Mouse (Mus musculus) hindbrain, embryonic 13.5 days (tissue): ENCODE data around the gene Commd6. TPM values are rescaled to one million over a fixed set of nuclear protein-coding genes. Genes with fewer than 3 reads are reported as not detected.

ENCODE experiments used
- ATAC-seq: fragments of 200-750 bp; cut with Nextera tagmentation; 2 replicates; pipeline ENCODE4 v1.8.0; 2017; ENCODE audit warnings: moderate TSS enrichment; ENCODE audit not compliant: low FRiP score
- H3K27ac ChIP-seq: fragments of 300-500 bp; sonication (generic); 2 replicates; pipeline ENCODE4 v1.5.1; 2015; ENCODE audit warnings: inconsistent platforms, mild to moderate bottlenecking, moderate library complexity
- H3K27me3 ChIP-seq: fragments of 300-500 bp; sonication (generic); 2 replicates; pipeline ENCODE4 v1.6.1; 2015; ENCODE audit warnings: mild to moderate bottlenecking, inconsistent platforms
- H3K36me3 ChIP-seq: fragments of 300-500 bp; sonication (generic); 2 replicates; pipeline ENCODE4 v1.6.1; 2015; ENCODE audit warnings: mild to moderate bottlenecking, inconsistent platforms
- H3K4me1 ChIP-seq: fragments of 300-500 bp; sonication (generic); replicated peaks from 2 replicates; pipeline ENCODE4 v1.6.1; 2015; ENCODE audit warnings: inconsistent platforms
- H3K4me2 ChIP-seq: fragments of 300-500 bp; sonication (generic); 2 replicates; pipeline ENCODE4 v1.6.1; 2015; ENCODE audit warnings: inconsistent platforms, mild to moderate bottlenecking, moderate library complexity
- H3K4me3 ChIP-seq: fragments of 300-500 bp; sonication (generic); 2 replicates; pipeline ENCODE4 v1.5.1; 2015; ENCODE audit warnings: mild to moderate bottlenecking, inconsistent platforms
- H3K9ac ChIP-seq: fragments of 300-500 bp; sonication (generic); 2 replicates; pipeline ENCODE4 v1.6.1; 2015; ENCODE audit warnings: mild to moderate bottlenecking, inconsistent platforms
- H3K9me3 ChIP-seq: fragments of 300-500 bp; sonication (generic); 2 replicates; pipeline ENCODE4 v1.6.1; 2016; ENCODE audit warnings: inconsistent platforms
- WGBS: fragments of 180-500 bp; shearing (Covaris S2); methylation state at CpG from one replicate; pipeline ENCODE4 v1.1.7; 2015; 5-methylcytosine and 5-hydroxymethylcytosine counted together
- polyA plus RNA-seq: library from polyadenylated mRNA; unstranded; fragments of >200 nt; fragmentation: Nextera tagmentation; extraction: Ambion mirVana; gene quantifications from 2 replicates; pipeline ENCODE4 v1.2.1, GENCODE M21; 2015

Commd6 gene
- polyA plus RNA-seq, 1 experiment from 2014 or later = 102 TPM

DNA sequence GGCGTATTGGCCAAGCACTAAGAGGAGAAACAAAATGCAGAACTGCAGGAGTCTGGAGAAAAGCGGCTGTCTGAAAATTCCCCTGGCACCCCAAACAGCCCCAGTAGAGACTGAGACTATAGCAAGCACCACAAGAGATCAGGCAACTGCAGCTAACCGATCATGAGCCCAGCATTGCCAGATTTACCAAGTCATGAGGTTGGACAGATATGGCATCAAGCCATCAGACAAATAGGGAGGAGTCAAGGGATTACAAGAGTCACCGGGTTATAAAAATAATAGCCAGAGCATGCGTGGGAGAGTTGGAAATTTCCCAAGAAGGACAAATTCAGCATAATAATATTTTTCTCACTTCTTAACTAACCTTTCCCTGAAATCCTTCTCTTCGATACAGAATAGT, 12.1 kb upstream of the Commd6 start:
- Histone ChIP-seq H3K4me2 (no peak overlapping the region), H3K4me1 (peaks cover 12% of the 10 kb centered on the region), H3K36me3 (peaks cover 3% of the 10 kb centered on the region; the same call in 1 of the 2 replicates), H3K9ac (no peak overlapping the region), H3K9me3 (no peaks in the 10 kb centered on the region), H3K4me3 (no peak overlapping the region), H3K27me3 (no peaks in the 10 kb centered on the region), H3K27ac (no peak overlapping the region)
- WGBS = 94% methylated on average over 6 of the region's 6 CpGs
- ATAC-seq = no peak

DNA sequence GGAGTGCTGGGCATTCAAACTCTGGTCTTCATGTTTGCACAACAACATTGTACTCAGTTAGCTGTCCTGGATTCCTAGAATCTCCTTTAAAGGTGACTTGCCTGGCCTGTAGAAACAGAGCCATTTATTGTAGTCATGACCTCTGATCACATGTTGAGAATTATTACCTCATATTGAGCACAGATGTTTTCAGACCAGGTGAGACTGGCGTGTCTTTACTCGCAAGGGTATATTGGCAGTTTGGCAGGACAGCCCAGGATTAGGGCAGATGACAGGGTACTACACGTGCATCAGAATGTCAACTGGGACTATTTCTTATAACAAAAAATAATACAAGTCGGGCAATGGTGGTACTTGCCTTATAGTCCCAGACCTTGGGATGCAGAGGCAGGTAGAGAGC, 10.1 kb upstream of the Commd6 start:
- WGBS = 85% methylated on average over 4 of the region's 4 CpGs
- Histone ChIP-seq H3K4me3 (no peak overlapping the region), H3K4me2 (no peak overlapping the region), H3K9me3 (no peaks in the 10 kb centered on the region), H3K27ac (no peak overlapping the region), H3K4me1 (peaks cover 7% of the 10 kb centered on the region), H3K36me3 (no peaks in the 10 kb centered on the region), H3K27me3 (no peaks in the 10 kb centered on the region), H3K9ac (no peak overlapping the region)
- no peak for ATAC-seq

DNA sequence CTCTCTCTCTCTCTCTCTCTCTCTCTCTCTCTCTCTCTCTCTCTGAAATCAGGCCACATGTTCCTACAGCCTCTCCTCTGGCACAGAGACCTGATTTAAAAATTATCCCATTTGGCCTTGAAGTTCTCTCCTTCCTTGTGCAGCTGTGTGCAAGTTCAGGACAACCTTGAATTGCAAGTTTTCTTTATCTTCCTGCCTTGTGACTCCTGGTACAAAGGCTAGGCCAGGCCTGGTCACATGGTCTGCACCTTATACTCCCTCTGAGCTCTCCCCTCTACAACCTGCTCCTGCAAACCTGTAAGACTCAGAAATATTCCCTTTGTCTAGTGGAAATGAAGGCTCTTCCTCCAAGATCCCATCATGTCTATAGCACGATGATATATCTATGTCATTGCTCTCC, 4.5 kb upstream of the Commd6 start:
- no peak overlapping the region for H3K4me3 ChIP-seq
- no peak overlapping the region for H3K4me2 ChIP-seq
- no peak overlapping the region for H3K9ac ChIP-seq
- 97% methylated on average over 1 of the region's 1 CpGs for WGBS
- no peaks in the 10 kb centered on the region for H3K36me3 ChIP-seq
- no peaks in the 10 kb centered on the region for H3K27me3 ChIP-seq
- no peaks in the 10 kb centered on the region for H3K4me1 ChIP-seq
- ATAC-seq = no peak
- H3K27ac ChIP-seq = no peak overlapping the region
- H3K9me3 ChIP-seq = no peaks in the 10 kb centered on the region

DNA sequence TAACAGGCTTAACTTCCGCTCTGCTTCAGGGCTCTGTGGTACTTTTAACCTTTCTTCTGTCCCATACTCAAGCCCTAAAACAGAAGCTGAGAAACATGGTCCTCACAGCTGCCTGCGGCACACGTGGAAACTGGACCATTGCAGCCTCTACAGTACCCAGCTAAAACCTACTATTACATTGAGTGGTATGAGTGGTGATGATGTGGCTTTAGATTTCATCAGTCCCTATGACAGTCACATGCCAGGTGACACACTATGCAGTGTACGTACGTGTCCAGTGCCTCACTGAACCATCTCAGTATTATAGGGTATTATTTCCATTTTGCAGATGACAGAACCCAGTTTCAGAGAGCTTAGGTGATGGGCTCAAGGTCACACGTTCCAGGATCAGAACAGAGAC, 3.1 kb downstream of the Commd6 start:
- H3K36me3 ChIP-seq = peaks cover 28% of the 10 kb centered on the region
- H3K4me2 ChIP-seq = no peak overlapping the region
- no peak overlapping the region for H3K4me3 ChIP-seq
- no peaks in the 10 kb centered on the region for H3K9me3 ChIP-seq
- no peak overlapping the region for H3K27ac ChIP-seq
- H3K27me3 ChIP-seq = no peaks in the 10 kb centered on the region
- no peak overlapping the region for H3K9ac ChIP-seq
- ATAC-seq = no peak
- WGBS = 90% methylated on average over 6 of the region's 6 CpGs
- H3K4me1 ChIP-seq = peaks cover 10% of the 10 kb centered on the region

DNA sequence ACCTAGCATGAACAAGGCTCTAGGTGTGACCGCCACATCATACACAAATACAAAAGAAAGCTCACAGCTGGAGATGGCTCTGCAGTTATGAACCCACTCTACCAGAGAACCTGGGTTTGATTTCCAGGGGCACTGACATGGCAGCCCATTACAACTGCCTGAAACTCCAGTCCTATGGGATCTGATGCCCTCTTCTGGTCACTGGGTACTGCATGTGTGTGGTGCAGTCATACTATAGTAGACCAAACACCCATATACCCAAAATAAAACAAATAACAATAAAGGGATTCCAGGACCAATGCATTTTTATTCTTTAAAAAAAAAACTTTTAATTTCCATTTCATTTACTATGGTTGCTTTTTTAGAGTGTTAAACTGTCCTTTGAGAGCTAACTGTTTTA, 4.7 kb downstream of the Commd6 start:
- no peak overlapping the region for H3K4me2 ChIP-seq
- no peak overlapping the region for H3K27ac ChIP-seq
- peaks cover 10% of the 10 kb centered on the region for H3K4me1 ChIP-seq
- H3K4me3 ChIP-seq = no peak overlapping the region
- H3K9me3 ChIP-seq = no peaks in the 10 kb centered on the region
- no peaks in the 10 kb centered on the region for H3K27me3 ChIP-seq
- H3K36me3 ChIP-seq = peaks cover 37% of the 10 kb centered on the region
- ATAC-seq = no peak
- no peak overlapping the region for H3K9ac ChIP-seq
- WGBS = 90% methylated on average over 1 of the region's 1 CpGs

DNA sequence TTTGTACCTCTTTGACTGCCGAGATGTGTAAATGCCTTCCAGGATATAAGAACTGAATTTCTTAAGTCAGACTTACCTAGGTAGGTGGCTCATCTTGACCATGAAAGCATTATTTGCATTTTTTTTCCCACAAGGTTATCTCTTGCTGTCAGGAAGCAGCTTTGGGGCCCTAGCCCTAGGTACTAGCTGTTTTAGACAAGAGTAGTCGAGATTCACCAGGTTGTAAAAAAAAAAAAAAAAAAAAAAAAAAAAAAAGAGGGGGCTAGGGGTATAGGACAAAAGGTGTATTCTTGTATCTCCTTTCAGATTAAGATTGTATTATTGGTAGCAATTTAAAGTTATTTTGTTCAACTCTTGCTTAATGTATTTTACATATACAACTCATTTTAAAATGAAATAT, 9.9 kb downstream of the Commd6 start:
- ATAC-seq = no peak
- H3K9ac ChIP-seq = no peak overlapping the region
- H3K27ac ChIP-seq = no peak overlapping the region
- no peaks in the 10 kb centered on the region for H3K4me1 ChIP-seq
- H3K36me3 ChIP-seq = peaks cover 34% of the 10 kb centered on the region
- no peak overlapping the region for H3K4me2 ChIP-seq
- no peaks in the 10 kb centered on the region for H3K27me3 ChIP-seq
- H3K4me3 ChIP-seq = no peak overlapping the region
- 88% methylated on average over 2 of the region's 2 CpGs for WGBS
- no peaks in the 10 kb centered on the region for H3K9me3 ChIP-seq

DNA sequence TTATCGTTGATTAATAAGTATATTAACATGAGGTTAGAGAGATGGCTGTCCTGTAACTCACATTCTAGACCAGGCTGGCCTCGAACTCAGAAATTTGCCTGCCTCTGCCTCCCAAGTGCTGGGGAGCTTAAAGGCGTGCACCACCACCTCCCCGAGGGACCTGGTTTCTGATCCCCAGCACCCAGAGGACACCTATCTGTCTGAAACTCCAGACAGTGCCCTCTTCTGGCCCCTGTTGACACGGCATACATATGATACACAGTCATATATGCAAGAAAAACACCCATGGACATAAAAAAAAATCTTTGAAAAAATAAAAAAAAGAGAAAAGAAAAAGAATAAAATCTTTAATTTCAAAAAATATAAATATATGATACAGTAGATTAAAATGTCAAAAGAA, 22.8 kb downstream of the Commd6 start:
- H3K27me3 ChIP-seq = no peaks in the 10 kb centered on the region
- H3K4me1 ChIP-seq = 0 out of 2 replicates have a peak, but pooled peaks cover 2% of the 10 kb centered on the region
- no peak overlapping the region for H3K4me3 ChIP-seq
- H3K9me3 ChIP-seq = no peaks in the 10 kb centered on the region
- WGBS = 90% methylated on average over 5 of the region's 5 CpGs
- no peak overlapping the region for H3K9ac ChIP-seq
- no peaks in the 10 kb centered on the region for H3K36me3 ChIP-seq
- H3K4me2 ChIP-seq = no peak overlapping the region
- no peak overlapping the region for H3K27ac ChIP-seq
- ATAC-seq = no peak

DNA sequence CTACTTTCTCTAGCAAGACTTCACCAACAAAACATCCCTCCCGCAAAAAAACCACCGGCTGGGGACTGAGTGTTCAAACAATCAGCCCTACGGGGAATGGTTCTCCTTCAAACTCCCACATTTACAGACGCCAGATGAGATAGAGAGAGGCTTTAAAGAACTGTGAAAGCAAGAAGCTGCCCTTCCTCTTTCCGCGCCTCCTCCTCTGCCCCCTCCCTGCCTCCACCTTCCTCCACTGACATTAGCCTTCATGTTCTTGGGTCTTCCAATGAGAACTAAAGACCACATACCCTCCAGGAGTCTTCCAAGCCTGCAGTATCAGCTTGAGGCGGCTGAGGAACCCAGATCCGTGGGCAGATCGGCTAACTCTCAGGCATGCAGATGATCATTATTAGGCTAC, 24.3 kb downstream of the Commd6 start:
- no peak for ATAC-seq
- 76% methylated on average over 9 of the region's 9 CpGs for WGBS
- H3K4me2 ChIP-seq = no peak overlapping the region

DNA sequence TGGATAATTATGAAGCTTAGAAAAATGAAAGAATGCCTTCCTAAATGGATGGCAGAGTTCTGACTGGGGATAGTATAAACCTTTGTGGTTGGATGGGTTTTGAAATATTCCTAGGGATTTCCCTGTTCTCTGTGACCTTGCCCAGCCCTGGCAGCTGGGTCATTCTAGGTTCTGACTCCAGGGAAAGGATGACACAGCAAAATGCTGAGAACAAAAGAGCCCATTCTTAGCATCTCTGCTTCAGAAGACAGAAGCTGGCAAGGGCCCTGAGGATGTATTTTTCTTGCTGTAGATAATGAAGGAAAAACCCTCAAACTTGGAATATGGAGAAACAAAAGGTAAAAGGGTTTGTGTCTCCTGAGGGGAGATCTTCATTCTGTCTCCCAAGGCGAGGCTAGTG, 27.3 kb downstream of the Commd6 start:
- WGBS = 54% methylated on average over 1 of the region's 1 CpGs
- no peaks in the 10 kb centered on the region for H3K9me3 ChIP-seq
- no peak for ATAC-seq
- H3K27ac ChIP-seq = no peak overlapping the region
- H3K4me2 ChIP-seq = no peak overlapping the region
- 0 out of 2 replicates have a peak, but pooled peaks cover 1% of the 10 kb centered on the region for H3K27me3 ChIP-seq
- H3K9ac ChIP-seq = no peak overlapping the region
- no peak overlapping the region for H3K4me3 ChIP-seq
- H3K36me3 ChIP-seq = no peaks in the 10 kb centered on the region
- H3K4me1 ChIP-seq = peaks cover 3% of the 10 kb centered on the region; the same call in 1 of the 2 replicates

More for the DNA sequence above, 24.3 kb downstream of the Commd6 start:
- H3K9ac ChIP-seq = no peak overlapping the region
- H3K27ac ChIP-seq = no peak overlapping the region
- no peaks in the 10 kb centered on the region for H3K27me3 ChIP-seq
- H3K4me1 ChIP-seq = 0 out of 2 replicates have a peak, but pooled peaks cover 2% of the 10 kb centered on the region
- H3K36me3 ChIP-seq = no peaks in the 10 kb centered on the region
- H3K4me3 ChIP-seq = no peak overlapping the region
- no peaks in the 10 kb centered on the region for H3K9me3 ChIP-seq

DNA sequence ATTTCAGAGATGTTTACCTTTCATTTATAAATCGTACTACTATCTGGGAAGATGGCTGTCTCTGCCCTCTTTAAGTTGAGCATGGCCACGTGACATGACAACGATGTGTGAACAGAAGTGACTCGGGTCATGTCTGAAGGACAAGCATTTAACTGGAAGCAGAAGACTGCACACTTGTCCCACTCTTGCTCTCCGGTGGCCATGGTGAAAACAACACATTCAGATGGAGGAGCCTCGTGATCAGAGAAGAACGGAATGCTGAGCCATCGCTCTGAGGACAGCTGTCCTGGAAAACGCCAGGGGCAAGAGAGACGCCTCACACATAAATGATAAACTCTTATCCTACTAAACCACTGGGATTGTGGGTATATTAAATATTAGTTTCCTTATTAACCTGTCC, 29.8 kb downstream of the Commd6 start:
- 83% methylated on average over 10 of the region's 10 CpGs for WGBS
- H3K27me3 ChIP-seq = 0 out of 2 replicates have a peak, but pooled peaks cover 9% of the 10 kb centered on the region
- H3K27ac ChIP-seq = no peak overlapping the region
- no peaks in the 10 kb centered on the region for H3K9me3 ChIP-seq
- no peak overlapping the region for H3K4me3 ChIP-seq
- no peaks in the 10 kb centered on the region for H3K36me3 ChIP-seq
- H3K9ac ChIP-seq = no peak overlapping the region
- H3K4me1 ChIP-seq = peaks cover 13% of the 10 kb centered on the region
- ATAC-seq = no peak
- H3K4me2 ChIP-seq = no peak overlapping the region

DNA sequence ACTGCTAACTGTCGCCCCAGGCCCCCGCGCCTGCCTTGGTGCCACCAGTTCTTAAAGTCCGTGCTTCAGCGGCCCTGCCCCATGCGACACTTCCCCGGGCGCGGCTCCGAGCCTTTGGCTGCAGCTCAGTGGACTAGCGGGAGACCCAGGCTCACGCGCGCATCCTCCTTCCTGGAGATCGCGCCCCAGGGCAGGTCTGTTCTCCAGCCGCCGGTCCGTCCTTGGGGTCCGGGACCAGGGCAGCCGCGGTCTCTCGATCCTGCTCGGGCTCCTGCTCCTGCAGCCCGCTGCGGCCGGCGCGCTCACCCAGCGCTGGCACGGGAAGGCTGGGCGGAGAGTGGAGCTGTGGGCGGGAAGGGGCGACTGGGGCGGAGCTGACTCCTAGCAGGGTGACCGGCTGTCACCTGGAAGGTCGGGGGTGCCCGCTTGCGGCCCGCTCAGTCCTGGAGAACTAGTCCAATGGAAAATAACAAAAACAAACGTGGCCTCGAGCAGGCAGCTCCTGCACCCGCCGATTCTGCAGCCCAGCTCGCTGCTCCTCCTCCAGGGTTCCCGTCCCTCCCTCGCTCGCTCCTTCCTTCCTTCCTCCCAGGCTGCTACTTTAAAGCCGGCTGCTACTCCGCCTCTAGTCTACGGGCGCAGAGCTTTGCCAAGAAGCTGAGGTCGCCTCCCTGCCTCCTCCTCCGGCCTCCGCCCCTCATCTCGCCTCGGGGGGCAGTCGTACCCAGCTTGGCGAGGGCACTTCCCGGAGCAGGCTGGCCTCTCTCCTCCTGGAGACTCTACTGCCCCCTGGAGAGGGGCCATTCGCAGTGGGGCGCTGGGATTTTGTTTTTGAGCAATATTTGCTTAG, 31.7 kb downstream of the Commd6 start, which contains the start of gene Tbc1d4:
TSS of gene Tbc1d4 (minus strand) at position 673 of the 850 bp plus-strand sequence.
- Histone ChIP-seq H3K4me1 (peaks cover 13% of the 10 kb centered on the region), H3K4me3 (peak within 1 kb of the TSS; percentile 84), H3K9me3 (no peaks in the 10 kb centered on the region), H3K36me3 (no peaks in the 10 kb centered on the region), H3K27ac (peak within 1 kb of the TSS; percentile 72; the same call in 1 of the 2 replicates), H3K27me3 (0 out of 2 replicates have a peak, but pooled peaks cover 9% of the 10 kb centered on the region), H3K4me2 (peak within 1 kb of the TSS; percentile 98), H3K9ac (peak within 1 kb of the TSS; percentile 81)
- peak; percentile 85 for ATAC-seq
- WGBS = under 1% methylated on average over 62 of the region's 62 CpGs

DNA sequence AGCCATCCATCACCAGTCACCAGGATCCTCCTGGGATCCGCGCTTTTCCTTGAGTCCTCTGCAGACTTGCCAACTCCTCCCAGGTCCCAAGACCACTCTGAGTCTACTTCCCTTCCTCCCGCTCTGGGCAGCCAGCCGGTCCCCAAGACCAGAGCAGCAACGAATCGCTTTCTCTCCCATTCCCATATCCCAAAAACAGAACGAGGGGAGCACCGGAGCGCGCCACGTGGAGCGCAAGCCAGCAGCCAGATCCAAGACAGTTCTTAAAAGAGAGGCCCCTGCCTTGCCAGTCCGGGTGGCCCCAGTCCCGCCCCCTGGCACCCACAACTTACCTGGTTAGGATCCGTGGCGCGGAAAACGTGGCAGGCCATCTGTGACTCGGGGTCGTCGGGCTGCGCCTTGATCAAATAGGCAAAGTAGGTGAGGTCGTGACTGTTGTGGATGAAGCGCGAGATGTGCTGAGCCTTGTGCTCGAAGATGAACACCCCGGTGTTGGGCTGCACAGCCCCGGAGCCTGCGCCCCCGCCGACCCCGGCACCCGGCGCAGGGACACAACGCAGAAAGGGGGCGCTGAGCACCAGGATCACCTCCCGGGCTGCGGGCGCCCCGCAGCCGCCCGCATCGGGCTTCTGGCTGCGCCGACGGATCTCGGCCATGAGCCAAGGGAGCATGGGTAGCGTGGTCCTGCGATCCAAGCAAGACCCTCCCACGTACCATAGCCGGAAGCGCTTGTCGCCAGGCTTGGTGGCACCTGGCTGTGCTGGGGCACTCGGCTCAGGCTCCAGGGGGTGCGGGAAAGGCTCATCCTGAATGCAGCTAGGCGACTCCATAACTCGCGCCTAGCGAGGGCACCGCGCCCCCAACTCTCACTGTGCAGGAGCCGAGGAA, 32.6 kb downstream of the Commd6 start:
- H3K36me3 ChIP-seq = no peaks in the 10 kb centered on the region
- WGBS = under 1% methylated on average over 61 of the region's 62 CpGs
- peak overlapping the region; percentile 81 for H3K9ac ChIP-seq
- H3K27ac ChIP-seq = peak overlapping the region; percentile 72; the same call in 1 of the 2 replicates
- peak overlapping the region; percentile 84 for H3K4me3 ChIP-seq
- no peaks in the 10 kb centered on the region for H3K9me3 ChIP-seq
- H3K4me2 ChIP-seq = peak overlapping the region; percentile 98
- ATAC-seq = peak; percentile 79
- peaks cover 11% of the 10 kb centered on the region for H3K4me1 ChIP-seq
- 0 out of 2 replicates have a peak, but pooled peaks cover 9% of the 10 kb centered on the region for H3K27me3 ChIP-seq
